Mouse (Mus musculus): ENCODE measurements at regions not wholly inside any gene's neighbourhood (a gene's known extent, or its start where the extent isn't known, plus 50 kb on each side); places are given as distances from the start of the nearest gene placed in this dataset.

DNA sequence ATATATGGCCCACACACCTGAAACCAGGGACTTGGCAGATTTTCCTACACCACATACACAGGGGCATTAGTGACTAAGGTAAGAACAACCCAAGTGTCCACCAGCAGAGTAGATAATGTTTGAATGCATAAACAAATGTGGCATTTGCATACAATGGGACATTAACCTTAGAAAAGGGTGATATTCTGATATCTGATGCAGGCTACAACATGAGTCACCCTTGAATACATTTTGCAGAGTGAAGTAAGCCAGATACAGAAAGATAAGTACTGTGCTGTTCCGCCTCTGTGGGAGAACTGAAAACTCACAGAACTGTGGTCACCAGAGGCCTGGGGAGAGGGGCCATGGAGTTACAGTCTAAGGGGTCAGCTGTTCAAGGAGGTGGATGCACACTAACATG lies 201.9 kb downstream of the Enc1 start:
- ATAC-seq (replicated peaks; ENCODE audit: insufficient number of reproducible peaks, low FRiP score, low TSS enrichment, poor library complexity, severe bottlenecking): no peak

DNA sequence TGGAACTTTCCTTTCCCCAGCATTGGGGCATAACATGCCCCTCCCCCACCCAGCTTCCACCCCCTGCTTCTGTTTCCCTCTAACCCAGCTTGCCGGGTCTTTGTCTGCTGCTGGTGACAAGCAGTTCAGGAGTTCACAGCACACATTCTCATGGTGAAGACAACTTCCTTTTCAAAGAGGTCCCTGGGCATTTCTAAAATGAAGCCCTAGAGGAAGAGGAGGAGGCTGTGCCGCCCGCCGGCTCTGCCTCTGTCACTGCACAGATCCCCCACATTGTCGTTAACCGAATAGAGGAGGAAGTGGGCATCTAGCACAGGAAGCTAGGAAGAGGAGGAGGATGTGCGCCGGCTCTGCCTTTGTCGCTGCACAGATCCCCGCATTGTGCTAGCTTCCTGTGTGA lies 201.4 kb downstream of the Enc1 start:
- peak; percentile 67 for ATAC-seq (replicated peaks; ENCODE audit: insufficient number of reproducible peaks, low FRiP score, low TSS enrichment, poor library complexity, severe bottlenecking)

DNA sequence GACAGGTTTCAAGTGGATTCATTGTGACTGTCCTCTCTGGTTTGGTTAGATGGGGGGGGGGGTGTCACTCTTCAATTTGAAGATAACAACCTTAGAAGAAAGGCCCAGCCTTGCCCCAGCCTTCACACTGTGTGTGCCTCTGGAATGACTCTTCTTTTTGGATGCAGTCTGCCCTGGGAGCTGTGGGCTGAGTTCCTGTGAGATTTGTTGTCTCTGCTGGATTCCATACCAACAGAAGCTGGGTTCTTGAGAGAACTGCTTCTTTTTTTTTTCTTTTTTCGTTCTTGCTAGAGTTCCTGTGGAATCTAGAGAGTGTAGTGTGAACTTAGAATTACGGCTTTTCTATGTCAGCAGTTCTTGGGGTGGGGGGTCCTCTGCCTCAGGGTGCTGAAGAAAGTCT lies 200.9 kb downstream of the Enc1 start:
- ATAC-seq (replicated peaks; ENCODE audit: insufficient number of reproducible peaks, low FRiP score, low TSS enrichment, poor library complexity, severe bottlenecking): no peak

DNA sequence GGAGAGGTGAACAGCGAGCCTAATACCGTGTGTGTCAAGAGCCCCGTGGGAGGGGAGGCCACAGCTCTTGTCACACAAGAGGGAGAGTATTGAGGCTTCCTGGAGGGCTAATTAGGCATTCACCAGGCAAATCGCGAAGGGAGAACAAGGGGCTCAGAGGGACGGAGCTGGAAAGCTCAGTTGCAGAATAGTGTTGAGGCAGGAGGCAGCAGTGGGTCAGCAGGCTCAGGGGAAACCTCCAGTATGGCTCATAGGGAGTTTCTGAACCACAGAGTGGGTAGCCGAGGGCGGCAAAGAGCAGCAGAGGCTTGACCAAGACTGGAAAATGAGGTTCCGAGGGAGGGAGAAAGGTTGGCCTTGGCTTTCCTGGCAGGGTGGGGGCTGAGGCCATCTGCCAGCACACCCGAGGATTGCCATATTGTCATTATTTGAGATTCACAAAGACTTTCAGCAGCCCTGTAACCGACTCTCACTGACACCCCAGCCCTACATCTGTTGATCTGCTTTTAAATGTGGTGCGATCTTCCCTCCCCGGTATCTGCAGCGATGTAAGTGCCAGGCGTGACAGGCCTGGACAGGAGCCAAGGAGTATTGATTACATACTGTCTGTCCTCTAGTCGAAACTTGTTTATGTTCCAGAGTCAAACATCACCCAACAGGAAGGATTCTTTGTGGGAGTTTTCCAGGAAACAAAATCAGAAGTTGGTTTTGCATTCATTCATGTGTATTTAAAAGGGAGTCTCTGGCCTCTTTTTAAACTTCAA lies 198.5 kb downstream of the Enc1 start:
- no peak for ATAC-seq (replicated peaks; ENCODE audit: insufficient number of reproducible peaks, low FRiP score, low TSS enrichment, poor library complexity, severe bottlenecking)

DNA sequence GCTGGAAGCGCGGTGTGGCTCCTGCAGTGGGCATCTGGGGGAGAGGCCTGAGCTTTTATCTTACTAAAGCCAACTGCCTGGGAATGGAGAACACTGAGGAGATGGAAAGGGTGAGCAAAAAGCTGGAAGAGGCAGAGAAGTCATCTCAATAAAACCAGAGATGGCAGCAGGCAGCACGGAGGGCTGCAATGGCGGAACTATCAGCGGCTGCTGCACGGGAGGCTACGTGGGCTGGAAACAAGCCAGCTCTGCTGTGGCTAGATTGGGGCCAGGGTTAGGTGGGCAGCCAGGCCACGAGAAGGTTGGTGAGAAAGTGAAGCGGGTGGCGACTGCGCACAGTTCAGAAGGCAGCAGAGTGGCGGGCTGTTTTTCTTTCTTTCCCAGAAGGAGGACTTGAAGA lies 197.8 kb downstream of the Enc1 start:
- no peak for ATAC-seq (replicated peaks; ENCODE audit: insufficient number of reproducible peaks, low FRiP score, low TSS enrichment, poor library complexity, severe bottlenecking)

DNA sequence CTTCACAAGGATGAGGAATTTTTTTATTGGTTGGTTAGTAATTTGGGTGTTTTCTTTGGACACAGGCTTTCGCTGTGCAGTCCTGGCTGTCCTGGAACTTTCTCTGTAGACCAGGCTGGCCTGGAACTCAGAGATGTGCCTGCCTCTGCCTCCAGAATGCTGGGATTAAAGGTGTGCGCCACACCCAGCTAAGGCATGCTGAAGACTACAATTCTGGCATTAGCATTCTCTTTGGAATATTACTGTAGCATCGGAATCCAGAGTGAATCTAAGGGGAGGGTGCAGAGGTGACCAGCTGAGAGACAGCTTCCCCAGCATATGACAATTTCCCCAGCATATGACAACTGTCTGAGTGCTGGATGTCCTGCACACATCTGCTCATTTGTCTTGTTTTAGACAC lies 197.4 kb downstream of the Enc1 start:
- ATAC-seq (replicated peaks; ENCODE audit: insufficient number of reproducible peaks, low FRiP score, low TSS enrichment, poor library complexity, severe bottlenecking): no peak

DNA sequence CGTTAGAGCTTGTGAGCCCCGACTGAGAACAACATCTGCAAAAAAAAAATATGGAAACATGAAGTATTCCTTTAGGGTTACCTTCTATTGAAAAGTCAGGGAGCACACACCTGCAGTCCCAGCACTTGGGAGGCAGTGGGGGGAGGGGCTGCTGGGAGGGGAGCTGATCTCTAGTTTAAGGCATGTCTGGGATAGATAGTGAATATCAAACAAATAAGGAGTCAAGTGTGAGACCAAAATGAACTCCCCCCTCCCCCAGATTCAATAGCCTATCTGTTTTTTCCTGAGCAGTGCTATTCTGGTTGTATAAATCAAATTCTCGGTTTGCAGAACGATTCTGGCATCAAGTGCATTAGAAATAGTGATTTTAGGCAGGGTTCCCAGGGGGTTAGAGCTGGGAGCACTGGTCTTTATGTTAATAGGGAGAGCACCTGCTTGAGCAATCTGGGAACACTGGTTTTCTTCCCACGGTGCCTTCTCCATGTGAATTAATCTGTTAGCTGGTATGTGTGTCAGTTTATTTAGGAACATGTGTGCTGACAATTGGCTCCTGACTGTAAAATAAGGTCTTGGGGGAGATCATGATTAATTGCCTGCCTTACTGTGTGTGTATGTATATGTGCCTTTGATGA lies 195.9 kb downstream of the Enc1 start:
- no peak for ATAC-seq (replicated peaks; ENCODE audit: insufficient number of reproducible peaks, low FRiP score, low TSS enrichment, poor library complexity, severe bottlenecking)

DNA sequence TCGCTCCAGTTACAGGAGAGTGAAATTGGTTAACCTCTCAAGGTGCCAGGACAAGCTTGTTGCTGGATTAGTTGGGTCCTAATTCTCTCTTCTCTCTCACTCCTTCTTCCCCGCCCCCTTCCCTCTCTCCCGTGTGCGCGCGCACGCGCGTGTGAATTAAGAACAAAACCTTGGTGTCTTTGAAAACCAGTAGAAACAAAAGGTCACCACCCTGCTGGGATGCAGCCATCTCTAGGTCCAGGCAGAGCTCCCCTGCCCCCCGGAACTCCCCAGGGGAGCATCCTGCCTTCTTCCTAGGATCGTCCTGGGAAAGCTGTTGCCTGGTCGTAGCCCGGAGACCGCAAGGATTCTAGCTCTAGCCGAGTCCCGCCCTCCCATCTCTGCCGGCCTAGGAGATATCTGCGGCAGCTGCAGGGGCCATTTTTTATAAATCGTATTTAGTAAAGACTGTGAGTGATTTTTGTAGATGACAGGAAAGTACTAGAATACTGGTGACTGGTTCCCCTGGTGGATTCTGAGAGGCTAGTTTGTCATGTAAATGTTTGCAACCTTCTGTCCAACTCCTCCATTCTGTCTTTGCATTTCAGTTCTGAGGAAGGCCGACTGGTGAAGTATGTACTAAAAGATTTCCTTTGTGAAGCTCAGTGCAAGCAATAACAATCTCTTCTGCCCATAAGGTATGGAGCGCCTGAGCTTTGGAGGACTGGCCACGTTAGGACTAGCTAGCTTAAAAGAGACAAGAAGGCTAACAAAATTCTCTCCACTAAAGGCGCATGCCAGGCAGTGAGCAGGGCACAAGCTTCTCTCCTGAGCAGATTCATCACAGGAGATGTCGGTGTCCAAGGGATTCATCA lies 195.2 kb downstream of the Enc1 start:
- no peak for ATAC-seq (replicated peaks; ENCODE audit: insufficient number of reproducible peaks, low FRiP score, low TSS enrichment, poor library complexity, severe bottlenecking)

DNA sequence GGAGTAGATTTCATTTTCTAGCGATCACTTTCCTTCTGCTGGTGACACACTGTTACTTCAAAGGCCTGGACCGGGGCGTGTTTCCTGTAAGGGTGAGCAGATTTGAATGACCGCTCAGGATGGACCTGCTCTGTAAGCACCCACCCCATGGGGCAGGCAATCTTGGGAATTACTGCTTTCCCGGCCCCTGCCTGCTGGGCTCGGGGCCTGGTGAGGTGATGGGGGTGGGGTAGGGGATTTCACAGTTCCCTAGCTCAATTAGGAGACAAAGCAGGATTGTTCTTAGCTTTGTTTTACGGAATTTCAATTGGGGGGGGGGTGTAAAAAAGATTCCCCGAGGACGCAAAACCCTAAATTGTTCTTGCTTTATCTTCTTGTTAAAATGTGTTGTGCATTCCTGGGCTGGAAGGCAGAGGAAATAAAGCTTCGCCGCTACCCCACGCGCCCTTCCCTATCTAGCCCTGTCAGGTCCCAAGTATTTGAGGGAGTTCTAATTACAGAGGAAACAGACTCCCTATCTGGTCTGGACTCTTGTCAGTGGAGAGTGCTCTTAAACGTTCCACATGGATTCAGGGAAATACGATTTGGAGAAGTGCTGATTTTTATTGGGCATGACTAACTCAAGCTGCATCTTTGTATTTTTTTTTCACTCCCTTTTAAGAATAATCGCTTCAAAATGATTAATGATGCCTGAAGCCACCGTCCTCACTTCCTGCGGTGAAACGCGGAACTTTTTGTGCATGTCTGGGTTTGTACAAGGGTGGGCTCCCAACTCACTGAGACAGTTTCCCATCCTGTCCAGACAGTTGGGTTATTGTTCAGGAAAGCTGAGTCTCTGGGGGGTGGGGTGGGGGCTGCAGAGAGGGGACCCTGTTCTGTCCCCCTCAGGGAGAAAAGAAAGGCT lies 194.3 kb downstream of the Enc1 start:
- no peak for ATAC-seq (replicated peaks; ENCODE audit: insufficient number of reproducible peaks, low FRiP score, low TSS enrichment, poor library complexity, severe bottlenecking)

DNA sequence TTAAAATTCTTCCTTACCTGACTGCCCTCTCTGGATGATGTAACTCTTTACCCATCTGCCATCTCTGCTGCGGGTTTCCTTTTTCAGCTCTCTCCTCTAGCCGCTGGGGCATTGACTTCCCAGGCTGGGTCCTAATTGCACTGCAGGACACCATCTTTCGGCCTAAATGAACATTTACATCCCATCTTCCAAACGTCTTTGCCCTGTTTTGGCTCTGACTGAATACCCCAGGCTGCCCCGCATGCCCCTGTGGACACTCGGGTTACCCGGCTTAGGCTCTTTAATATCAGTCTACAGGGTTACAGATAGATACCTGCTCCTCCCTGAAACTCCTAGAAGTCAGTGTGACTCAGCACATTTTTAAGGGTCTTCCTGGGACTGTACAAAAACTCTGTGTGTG lies 193.3 kb downstream of the Enc1 start:
- no peak for ATAC-seq (replicated peaks; ENCODE audit: insufficient number of reproducible peaks, low FRiP score, low TSS enrichment, poor library complexity, severe bottlenecking)

DNA sequence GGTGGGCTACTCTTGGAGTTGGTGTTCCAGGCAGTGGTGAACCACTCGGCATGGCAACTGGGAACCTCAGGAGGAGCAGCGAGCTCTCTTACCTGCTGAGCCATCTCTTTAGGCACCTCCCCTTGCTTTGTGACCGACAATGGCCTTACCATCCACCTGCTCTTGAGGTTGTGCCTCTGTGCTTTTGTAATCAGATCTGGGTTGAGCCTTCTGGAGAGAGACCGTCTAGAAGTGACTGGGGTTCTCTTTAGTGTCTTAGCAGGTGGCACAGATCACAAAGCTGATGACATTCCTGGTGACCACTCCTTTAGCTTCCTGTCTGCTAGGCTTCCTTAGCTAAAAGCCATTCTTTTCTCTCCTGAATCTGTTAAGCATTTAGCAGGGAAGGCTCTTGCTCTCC lies 191.7 kb downstream of the Enc1 start:
- no peak for ATAC-seq (replicated peaks; ENCODE audit: insufficient number of reproducible peaks, low FRiP score, low TSS enrichment, poor library complexity, severe bottlenecking)

DNA sequence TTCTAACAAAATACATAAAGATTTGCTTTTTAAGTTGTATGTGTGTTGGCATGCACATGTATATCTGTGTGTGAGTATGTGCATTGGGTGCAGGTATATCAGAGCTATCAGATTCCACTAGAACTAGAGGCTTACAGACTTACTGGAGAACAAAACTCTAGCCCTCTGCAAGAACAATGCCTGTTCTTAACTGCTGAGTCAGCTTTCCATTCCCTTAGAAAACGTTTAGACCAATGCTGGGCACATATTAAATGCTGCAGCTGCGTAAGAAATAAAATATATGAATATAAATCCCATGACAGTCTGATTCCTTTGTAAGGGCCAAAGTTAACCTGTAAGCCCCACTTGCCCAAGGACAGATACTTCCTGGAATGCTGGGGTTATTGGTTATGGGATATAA lies 190.0 kb downstream of the Enc1 start:
- ATAC-seq (replicated peaks; ENCODE audit: insufficient number of reproducible peaks, low FRiP score, low TSS enrichment, poor library complexity, severe bottlenecking): no peak

DNA sequence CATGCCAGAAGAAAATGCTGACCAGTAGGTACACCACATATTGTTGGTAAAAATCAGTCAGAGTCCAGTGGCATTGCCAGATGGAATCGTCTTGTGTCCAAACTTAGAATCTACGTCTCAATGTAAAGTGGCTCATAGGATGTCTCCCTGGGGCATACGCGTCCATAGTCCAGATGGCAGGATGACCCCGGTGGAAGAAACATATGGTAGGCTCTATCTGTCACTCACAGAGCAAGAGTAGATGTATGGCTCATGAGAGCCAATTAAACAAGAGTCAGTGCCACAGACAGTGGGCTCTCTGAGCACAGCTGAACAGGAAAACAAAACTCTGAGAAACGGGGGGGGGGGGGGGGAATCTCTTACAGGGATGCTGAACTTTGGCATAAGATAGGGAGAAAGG lies 187.3 kb downstream of the Enc1 start:
- no peak for ATAC-seq (replicated peaks; ENCODE audit: insufficient number of reproducible peaks, low FRiP score, low TSS enrichment, poor library complexity, severe bottlenecking)

DNA sequence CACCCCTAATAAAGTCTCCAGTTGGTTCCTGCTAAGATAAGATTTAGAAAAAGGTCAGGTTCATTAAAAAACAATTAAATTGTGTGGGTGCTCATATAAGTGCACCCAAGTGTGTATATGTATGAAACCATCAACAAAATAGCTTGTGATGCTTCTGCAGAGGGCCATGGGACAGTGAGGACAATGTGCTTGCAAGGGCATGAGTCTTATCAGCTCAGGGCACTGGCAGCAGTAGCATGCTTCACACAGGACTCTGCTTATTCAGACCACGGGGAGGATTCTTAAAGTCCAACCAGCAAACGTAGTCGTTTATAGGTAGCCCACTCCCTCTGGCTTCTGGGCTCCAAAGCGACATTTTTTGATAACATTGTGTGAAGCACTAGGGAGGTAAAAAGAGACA lies 186.6 kb downstream of the Enc1 start:
- no peak for ATAC-seq (replicated peaks; ENCODE audit: insufficient number of reproducible peaks, low FRiP score, low TSS enrichment, poor library complexity, severe bottlenecking)

DNA sequence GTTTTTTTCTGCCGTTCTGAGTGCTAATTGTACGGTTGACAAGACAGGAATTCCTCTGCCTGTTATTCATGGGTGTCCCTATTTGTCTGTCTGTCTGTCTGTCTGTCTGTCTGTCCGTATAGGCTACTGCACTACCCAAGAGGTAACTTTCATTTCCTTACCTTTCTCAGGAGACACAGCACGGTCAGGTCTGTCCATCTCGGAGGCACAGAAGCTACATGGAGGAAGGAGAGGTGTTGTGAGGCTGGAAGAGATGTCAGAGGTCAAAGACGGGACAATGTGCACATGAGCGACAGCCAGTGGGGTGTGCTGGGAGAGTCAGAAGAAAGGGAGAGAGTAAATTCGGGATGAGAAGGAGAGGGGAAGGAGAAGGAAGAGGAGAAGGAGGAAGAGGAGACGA lies 184.8 kb downstream of the Enc1 start:
- no peak for ATAC-seq (replicated peaks; ENCODE audit: insufficient number of reproducible peaks, low FRiP score, low TSS enrichment, poor library complexity, severe bottlenecking)

DNA sequence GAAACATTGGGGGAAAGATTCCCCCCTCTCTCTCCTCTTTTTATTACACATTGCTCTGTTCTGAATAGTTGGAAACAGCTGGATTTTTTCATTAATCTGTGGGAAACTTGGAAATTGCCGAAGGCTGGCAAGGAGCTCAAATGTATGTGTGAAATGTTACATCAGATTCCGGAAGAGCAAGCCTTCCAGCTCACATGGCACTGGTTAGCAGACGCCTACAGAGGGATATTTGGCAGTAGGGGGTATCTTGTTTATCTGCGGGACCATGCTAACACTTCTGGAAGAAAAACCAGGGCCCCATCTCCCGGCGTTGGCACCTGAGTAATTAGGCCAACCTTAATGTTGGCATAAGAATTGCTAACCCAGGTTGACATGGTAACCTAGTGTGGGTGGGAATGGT lies 183.0 kb downstream of the Enc1 start:
- ATAC-seq (replicated peaks; ENCODE audit: insufficient number of reproducible peaks, low FRiP score, low TSS enrichment, poor library complexity, severe bottlenecking): no peak

DNA sequence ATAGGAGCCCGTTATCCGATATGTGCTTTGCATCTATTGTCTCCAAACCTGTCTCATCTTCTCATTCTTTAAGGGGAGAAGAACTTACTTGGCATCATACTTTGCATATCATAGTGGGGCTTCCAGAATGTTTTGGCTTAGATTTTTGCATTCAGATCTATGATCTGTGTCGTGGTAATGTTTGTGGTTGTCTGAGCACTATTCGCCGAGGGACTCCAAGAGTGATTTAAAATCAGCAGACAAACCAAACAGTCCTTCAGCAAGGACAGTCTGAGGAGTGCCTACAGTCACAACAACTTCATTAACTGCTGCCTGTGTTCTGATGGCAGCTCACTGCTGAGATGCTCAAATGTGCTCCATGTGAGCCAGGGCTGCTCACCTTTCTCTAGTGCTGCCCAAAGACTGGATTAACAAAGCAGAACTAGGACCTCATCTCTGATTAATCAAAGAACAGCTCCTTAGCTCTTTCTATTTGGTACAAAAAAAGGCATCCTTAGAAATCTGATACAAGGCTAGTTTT lies 182.5 kb downstream of the Enc1 start:
- no peak for ATAC-seq (replicated peaks; ENCODE audit: insufficient number of reproducible peaks, low FRiP score, low TSS enrichment, poor library complexity, severe bottlenecking)

DNA sequence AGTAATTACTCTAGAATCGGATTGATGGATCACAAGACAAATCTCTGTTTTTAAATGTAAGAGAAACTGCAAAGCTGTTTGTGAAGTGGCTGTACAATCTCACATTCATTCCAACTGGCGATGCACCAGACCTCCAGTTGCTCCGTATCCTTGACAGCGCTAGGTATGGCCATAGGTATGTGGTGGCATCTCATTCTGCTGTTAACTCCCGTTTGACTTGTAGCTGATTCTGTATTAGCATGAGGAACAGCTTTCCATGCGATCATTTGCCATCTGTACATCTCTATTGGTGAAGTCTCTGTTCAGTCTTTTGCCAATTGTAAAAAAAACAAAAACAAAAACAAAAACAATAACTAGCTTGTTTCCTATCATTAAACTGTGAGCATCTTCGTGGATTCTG lies 182.0 kb downstream of the Enc1 start:
- no peak for ATAC-seq (replicated peaks; ENCODE audit: insufficient number of reproducible peaks, low FRiP score, low TSS enrichment, poor library complexity, severe bottlenecking)

DNA sequence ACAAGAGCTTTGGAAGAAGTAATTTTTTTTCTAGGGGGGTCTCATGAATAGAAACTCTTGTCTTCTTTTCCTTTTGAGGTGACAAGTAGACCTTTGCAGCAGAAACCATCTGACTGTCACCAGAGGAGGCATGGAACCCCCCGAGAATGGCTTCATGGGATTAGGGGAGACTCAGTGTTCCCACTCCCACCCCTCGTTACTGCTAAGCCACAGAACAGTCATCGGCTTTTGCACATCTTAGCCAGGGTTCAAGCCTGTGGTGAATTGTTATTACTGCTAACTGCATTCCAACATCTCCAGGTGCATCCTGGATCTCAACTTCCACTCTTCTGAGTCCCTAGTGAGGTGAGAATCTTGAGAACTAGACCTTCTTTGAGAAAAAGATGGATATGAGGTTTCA lies 180.9 kb downstream of the Enc1 start:
- ATAC-seq (replicated peaks; ENCODE audit: insufficient number of reproducible peaks, low FRiP score, low TSS enrichment, poor library complexity, severe bottlenecking): no peak

All from monocyte, adult 5-6 weeks (primary cell).